Mouse (Mus musculus): ENCODE measurements around the gene Efhd1.

Efhd1 gene

DNA sequence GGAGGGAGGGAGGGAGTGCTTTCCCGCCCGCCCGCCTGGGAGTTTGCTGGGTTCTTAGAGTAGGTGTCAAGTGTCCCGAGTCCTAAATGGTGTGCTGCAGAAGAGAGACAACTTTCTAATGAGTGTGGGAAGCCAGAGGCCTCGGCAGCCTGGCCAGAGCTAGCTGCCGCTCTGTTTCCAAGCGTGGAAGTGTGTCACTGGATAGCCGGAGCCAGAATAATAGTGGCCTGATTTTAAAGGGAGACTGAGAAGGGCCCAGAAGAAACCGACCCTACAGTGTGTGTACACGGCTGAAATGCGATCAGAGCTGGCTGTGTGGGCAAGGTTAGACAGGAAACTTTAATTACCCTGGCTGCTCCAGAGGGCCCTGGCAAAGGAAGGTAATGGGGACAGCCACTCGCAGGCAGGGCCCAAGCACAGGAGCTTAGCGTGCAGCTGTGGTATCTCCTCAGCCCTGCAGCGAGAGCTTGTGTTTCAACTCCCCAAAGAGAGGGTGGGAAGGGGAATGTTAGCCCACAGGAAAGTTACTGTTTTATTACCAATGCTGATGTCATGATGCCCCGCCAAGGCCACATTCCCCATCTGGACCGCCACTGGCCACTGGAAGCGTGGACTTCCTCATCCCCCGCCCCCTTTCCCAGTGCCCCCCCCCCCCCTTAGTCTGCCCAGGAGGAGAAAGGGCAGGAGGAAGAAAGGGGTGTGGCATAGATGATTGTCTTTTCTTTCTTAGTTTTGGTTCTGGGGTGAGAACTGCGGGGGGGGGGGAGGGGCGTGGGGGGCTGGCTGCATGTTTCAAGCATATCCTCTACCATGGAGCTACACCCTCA is 6.7 kb downstream of the Efhd1 start:
- no peak for DNase-seq

DNA sequence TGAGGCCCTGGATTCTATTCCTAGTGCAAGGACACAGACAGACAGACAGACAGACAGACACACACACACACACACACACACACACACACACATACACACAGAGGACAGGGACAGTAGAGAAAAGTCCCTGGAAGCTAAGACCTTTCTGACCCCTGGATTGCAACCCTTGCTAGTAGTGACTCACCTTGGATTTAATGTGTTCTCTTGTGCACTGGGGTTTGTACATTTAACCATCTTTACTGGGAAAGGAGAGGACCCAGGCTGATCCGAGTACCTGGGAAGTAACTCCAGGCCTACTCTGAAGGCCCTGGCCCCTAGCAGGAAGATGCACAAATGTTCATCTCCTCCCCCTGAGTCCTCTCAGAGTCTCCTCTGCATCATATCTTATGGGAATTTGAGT is 7.4 kb downstream of the Efhd1 start:
- no peak for DNase-seq

DNA sequence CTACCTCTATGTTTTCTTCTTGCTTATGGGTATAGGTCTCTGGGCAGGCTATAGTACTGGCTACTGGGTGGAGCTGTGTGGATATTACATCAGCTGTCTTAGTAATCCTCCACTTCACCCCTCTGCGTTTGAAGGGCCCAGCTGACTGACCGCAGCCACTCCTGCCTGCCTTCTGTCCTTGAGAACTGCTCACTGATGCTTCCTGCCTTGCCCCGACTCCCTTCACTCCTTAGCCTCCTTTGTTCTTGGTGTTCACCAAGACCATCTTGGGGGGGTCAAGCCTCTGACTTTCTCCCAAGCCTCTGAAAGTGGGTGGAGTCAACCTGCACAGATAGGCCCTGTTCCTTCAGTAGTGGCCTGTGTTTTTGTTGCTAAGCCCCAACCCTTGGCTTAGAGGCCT is 8.3 kb downstream of the Efhd1 start:
- no peak for DNase-seq

DNA sequence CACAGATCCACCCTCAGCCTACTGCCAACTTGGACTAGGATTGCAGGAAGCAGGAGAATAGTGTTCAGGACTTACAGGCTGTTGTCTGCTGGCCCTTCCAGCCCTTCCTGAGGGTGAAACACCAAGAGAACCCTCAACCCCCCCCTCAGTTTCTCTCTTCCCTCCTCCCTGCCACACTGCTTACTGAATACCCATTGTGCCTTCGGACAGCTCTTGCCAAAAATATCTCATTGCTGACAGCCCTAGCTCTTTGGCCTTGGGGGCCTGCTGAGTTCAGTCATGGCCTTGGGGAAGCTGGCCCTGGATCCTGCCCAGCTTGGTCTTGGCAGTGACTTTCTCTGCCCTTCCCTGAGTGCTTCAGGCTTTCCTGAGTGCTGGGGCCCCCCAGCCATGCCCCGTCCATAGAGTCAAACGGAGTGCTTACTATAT is 9.4 kb downstream of the Efhd1 start:
- DNase-seq, result no peak

DNA sequence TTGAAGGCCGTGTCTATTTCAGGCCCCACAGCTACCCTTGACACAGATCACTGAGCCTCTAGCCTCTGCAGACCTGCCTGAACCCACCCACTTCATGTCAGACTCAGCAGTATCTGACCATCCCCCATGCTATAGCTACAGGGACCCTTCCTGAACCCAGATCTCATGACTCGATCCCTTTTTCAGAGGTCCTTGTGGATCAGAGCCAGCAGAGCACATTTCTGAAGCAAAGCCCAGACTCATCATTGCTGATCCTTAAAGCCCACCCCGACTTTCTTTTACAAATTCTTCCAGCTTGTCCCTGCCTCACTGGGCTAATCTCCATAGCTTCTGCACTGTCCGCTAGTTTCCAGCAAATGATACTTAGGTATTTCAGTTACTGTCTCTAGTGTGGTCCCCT is 10.0 kb downstream of the Efhd1 start:
- DNase-seq, result no peak

DNA sequence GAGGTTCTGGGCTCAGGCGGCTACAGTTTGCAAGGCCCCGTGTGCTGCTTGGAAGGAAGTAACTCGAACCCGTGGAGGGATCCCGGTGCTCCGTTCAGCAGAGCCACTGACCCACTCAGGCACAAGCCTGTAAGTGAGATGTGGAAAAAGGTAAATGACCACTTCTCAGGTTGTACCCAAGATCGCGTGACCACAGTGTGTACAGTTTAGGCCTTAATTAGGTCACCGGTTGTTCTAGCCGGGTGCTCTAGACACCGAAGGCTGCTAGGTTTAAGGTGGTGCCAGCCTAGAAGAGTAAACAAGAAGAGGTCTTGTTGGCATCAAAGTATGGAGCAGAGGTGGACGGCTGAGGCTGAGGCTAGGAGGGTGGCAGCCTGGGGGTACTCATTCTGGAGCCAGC is 11.0 kb downstream of the Efhd1 start:
- DNase-seq, result no peak

DNA sequence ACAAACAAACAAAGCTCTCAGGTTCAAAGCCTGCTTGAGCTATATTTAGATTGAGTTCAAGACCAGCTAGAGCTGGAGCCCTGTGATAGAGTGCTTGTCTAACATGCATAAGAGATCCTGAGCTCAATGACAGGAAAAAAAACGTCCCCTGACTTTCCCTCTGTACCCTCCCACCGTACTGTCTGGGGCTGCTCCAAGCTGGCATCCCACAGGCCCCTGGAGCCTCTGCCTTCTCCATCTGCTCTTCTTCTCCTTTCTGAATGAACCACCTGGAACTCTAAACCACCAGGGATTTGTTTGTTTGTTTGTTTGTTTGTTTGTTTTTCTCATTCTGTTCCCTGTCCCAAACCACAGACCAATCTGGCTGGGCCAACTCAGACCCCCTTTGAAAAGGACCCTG is 11.9 kb downstream of the Efhd1 start:
- DNase-seq, result no peak

DNA sequence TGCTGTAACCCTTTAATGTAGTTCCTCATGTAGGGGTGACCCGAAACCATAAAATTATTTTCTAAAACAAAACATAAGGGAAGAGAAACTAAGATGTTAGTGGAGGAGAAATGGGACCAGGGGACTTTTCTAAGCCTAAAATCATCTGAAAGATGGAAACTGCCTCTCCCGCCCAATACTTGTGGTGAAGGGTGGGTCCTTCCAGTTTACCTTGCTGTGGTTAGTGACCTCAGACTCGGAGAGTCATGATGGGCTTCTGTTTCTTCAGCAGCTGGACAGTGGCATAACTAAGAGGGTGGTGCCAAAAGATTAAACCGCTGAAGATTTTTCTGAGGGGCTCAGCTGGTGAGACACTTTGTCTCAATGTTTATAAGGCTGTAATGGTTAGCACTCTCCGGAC is 16.1 kb downstream of the Efhd1 start:
- no peak for DNase-seq

- DNase-seq, result no peak
Measured at GRCm38 (mm10) chr1:87281599-87282412, 17.6 kb downstream of the Efhd1 start.

DNA sequence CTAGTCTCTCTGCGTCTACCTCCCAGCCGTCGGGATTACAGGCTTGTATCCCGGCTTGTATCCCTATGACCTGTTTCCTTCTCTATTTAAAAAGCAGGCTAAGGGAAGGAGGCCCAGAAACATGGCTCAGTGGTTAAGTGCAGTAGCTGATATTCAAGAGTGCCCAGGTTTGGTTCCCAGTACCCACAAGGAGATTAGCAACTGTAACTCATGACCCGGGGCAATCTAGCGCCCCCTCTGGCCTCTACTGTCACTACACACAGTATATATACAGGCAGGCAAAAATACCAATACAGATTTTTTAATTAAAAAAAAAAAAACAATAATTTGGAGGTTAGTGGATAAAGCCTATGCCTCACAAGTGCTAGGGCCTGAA is 18.2 kb downstream of the Efhd1 start:
- no peak for DNase-seq

DNA sequence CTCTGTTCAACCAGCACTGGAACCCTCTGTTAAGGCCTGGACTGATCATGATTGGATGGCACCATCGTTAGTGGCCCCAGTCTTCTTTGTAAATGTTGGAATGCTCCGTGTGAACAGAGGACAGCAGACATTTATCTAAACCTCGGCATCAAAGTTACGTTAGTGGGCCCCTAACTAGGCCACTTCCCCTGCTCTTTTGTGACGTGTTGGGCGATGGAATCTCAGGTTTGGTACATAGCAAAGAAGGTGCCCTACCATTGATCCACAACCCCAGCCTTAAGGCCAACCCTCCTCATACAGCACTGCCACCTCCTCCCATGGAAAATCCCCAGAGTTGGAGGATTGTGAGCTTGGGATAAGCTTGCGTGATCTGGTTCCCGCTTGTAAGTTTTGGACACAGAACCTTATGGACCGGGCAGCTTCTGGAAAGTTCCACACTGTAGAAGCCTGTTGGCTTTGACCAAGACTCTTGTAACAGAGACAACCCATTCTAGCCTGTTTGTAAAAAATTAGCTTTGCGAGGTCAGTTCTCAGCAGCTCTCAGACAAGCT is 19.3 kb downstream of the Efhd1 start:
- DNase-seq, result no peak

DNA sequence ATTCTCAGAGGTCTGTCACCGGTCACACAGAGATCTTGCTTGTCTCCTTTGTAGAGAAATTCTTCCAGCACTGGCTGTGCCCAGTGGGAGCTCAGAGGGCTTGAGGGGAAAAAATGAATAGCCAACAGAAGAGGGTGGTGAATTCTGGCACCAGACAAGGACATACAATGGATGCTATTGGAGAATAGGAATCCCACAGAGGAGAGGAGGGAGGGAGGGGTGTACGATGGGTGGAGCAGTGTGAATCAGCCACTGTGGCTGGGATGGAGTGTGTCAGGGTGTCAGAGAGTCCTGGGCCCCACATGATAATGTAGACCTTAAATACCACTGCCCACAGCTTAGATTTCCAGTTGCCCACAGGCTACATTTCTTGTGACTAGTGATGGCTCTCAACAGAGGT is 22.9 kb downstream of the Efhd1 start:
- DNase-seq, result no peak

DNA sequence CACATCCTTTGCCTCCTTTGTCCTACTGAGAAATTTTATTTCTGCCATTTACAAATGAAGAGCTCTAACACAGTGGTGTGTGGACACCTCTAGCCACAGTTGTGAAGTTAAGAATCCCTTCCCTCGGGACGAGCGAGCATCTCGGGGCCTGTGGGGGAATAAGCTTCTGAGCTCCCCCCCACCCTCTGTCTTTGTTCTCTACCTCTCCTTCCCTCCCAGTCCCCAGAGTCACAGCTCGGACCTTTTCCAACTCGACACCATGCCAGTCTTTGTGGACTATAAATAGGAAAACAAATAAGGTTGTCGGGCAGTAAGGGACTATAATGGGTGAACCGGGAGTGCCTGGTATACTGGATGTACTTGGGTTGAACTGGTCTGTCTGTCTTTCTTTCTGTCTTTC is 27.3 kb downstream of the Efhd1 start:
- DNase-seq, result no peak

GRCm38 (mm10) chr1:87292420-87293190 is 28.4 kb downstream of the Efhd1 start:
- peak; percentile 21 for DNase-seq

DNA sequence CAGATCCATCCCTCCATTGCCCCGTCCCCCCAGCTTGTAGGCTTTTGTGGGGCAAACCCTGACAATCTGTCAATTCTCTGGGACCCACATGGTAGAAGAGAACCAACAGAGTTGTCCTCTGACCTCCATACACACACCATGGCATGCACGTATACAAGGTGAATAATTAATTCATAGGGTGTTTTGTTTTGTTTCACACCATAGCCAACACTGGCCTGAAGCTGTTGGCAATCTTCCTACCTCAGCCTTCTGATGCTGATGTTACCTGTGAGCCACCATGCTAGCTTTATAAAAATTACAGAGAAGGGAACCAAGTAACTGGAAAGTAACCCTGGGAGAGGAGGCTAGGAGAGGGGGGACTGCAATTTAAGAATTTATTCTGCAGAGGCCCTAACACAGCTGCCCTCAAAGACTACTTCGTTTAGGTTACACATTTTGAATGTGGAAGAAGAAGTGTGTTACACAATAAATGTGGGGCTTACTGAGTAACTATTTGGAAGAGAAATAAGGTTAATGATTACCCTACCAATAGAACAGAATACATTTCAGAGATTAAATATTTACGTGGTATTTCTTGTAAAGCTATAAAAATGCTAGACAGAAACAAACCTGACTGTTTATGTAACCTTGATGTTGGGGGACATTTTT is 30.0 kb downstream of the Efhd1 start:
- no peak for DNase-seq

DNA sequence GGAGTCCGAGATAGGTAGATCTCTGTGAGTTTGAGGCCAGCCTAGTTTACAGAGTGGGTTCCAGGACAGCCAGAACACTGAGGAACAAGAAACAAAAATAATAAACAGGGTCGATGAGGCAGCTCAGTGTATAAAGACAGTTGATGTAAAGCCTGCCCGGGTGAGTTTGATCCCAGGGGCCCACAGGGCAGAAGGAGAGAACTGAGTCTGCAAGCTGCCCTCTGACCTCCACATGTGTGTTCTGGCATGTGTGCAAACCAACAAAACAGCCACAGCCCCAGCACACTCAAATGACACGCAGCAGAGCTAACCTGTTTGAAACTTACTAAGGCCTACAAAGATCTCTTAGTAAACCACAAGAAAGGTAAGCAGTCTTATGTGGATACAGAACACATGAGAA is 30.8 kb downstream of the Efhd1 start:
- no peak for DNase-seq

- DNase-seq, result no peak
Measured at GRCm38 (mm10) chr1:87297346-87297925, 33.3 kb downstream of the Efhd1 start.

GRCm38 (mm10) chr1:87300360-87301286 is 36.5 kb downstream of the Efhd1 start:
- DNase-seq, result no peak

- no peak for DNase-seq
Measured at GRCm38 (mm10) chr1:87301971-87302370, 37.8 kb downstream of the Efhd1 start.

DNA sequence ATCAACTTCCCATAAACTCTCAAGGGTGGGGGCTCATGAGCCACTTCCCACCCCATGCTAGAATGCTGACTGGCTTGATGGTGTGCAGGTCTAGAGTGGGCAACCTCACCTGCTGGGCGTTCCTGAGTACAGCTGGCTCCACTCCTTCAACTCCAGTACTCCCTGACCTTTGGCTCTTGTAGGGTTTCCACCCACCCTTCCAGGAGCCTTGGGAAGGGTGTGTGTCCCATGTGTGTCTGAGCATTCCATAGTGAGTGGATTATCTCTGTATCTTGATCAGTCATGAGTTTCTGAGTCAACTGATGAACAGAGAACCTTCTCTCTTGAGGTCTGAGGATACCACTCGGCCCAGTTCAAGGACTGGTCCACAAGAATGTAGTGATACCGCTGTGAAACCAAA is 44.8 kb downstream of the Efhd1 start:
- DNase-seq, result no peak

GRCm38 (mm10) chr1:87309621-87310020 is 45.5 kb downstream of the Efhd1 start:
- DNase-seq, result no peak

Measured in lung, postnatal 14 days (tissue).